Mouse (Mus musculus) 416B (cell line): ENCODE results near the gene Tomm20l.

ENCODE experiments used
- DNase-seq: peaks from one replicate; pipeline ENCODE4 v3.0.0; 2011; ENCODE audit warnings: low read depth

The Tomm20l gene

GRCm38 (mm10) chr12:71154979-71155378, 43.8 kb downstream of the Tomm20l start:
- DNase-seq: peak; percentile 67

DNA sequence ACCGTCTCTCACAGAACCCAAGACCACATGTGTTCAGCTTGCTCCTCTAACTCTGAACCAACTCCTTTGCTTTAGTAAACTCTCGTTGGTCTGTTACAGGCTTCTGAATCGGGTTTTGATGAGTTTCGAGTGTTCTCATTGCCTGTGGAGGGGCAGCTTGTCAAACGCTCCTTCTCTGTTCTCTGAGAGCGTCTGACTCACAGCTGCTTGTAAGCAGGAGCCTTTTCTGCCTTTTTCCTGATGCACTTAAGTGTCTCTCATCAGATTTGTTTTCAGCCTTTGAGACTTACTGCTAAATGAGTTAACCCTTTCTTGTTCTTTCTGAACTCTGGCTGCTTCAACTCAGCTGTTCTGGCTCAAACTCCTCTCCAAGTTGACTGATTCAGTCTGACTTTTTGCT, 46.7 kb downstream of the Tomm20l start:
- DNase-seq: no peak

DNA sequence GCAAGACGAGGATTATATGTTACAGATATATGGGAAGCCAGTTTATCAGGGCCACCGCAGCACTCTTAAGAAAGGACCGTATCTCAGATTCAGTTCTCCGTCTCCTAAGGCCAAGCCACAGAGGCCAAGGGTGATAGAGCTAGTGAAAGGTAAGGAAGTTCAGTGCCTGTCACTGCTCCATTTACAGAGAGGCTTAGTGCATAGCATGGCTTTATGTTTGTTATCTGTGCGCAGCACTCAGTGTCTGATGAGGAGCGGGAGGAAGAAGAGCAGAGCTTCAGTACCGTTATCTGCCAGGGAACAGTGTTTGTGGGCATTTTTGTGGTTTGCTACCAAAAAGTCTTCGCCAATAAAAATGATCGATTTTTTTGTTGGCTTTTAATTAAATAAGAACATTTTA, 53.2 kb downstream of the Tomm20l start:
- peak; percentile 41 for DNase-seq

GRCm38 (mm10) chr12:71169911-71170310, 58.7 kb downstream of the Tomm20l start:
- DNase-seq: no peak
